Mouse (Mus musculus): Measurements from ENCODE around the gene Rccd1. TPM values are rescaled to one million over a fixed set of nuclear protein-coding genes. Genes with fewer than 3 reads are reported as not detected.
"Not testable (repeated sequence)": the region's sequence is repeated elsewhere in the genome, so short reads cannot be mapped to it uniquely, and the experiment has no call there.

Gene Rccd1
- total RNA-seq, 2 experiments from 2014 or later: 4.7 to 6.8 TPM

- no peak for DNase-seq
Observed at GRCm38 (mm10) chr7:80346173-80346572, 21.9 kb upstream of the Rccd1 start.

- no peak for DNase-seq
Observed at GRCm38 (mm10) chr7:80343270-80344018, 19.2 kb upstream of the Rccd1 start.

- DNase-seq: peak; percentile 93 to 98
Observed at GRCm38 (mm10) chr7:80342858-80343257, 18.6 kb upstream of the Rccd1 start, which contains the start of gene Hddc3. TSS of gene Hddc3 (plus strand) at chr7:80343104.

GRCm38 (mm10) chr7:80341793-80342192 lies 17.5 kb upstream of the Rccd1 start:
- DNase-seq: no peak

- DNase-seq: peak; percentile 78 to 81
Observed at GRCm38 (mm10) chr7:80340793-80341192, 16.5 kb upstream of the Rccd1 start, which contains the start of gene Unc45a. TSS of gene Unc45a (minus strand) at chr7:80341005.

- DNase-seq: peak; percentile 99
Observed at GRCm38 (mm10) chr7:80339793-80340628, 15.8 kb upstream of the Rccd1 start.

- DNase-seq: peak in 1 of 2 experiments; percentile 49
Observed at GRCm38 (mm10) chr7:80339371-80339770, 15.1 kb upstream of the Rccd1 start.

- no peak for DNase-seq
Observed at GRCm38 (mm10) chr7:80336932-80337331, 12.7 kb upstream of the Rccd1 start.

GRCm38 (mm10) chr7:80334848-80335247 lies 10.6 kb upstream of the Rccd1 start:
- no peak for DNase-seq

GRCm38 (mm10) chr7:80331433-80331832 lies 7.2 kb upstream of the Rccd1 start:
- no peak for DNase-seq

GRCm38 (mm10) chr7:80330278-80330677 lies 6.0 kb upstream of the Rccd1 start:
- no peak for DNase-seq

GRCm38 (mm10) chr7:80326076-80326475 lies 1.8 kb upstream of the Rccd1 start:
- DNase-seq: no peak

GRCm38 (mm10) chr7:80325292-80325868 lies 1.1 kb upstream of the Rccd1 start:
- no peak for DNase-seq

- not testable (repeated sequence) for DNase-seq
Observed at GRCm38 (mm10) chr7:80324816-80325119, 514 bp upstream of the Rccd1 start.

GRCm38 (mm10) chr7:80323336-80323735 lies 918 bp downstream of the Rccd1 start:
- DNase-seq: no peak

GRCm38 (mm10) chr7:80319846-80320496 lies 4.3 kb downstream of the Rccd1 start:
- DNase-seq: no peak

- DNase-seq: no peak
Observed at GRCm38 (mm10) chr7:80318670-80319069, 5.6 kb downstream of the Rccd1 start.

- DNase-seq: no peak
Observed at GRCm38 (mm10) chr7:80317439-80318115, 6.7 kb downstream of the Rccd1 start.

GRCm38 (mm10) chr7:80315733-80316132 lies 8.5 kb downstream of the Rccd1 start:
- no peak for DNase-seq

- no peak for DNase-seq
Observed at GRCm38 (mm10) chr7:80310771-80311170, 13.5 kb downstream of the Rccd1 start.

- DNase-seq: no peak
Observed at GRCm38 (mm10) chr7:80307766-80308165, 16.5 kb downstream of the Rccd1 start.

GRCm38 (mm10) chr7:80301522-80301921 lies 22.7 kb downstream of the Rccd1 start:
- DNase-seq: no peak
